Mouse (Mus musculus): Measurements from ENCODE around the gene Efna5.

GRCm38 (mm10) chr17:62702020-62702814 lies 178.9 kb downstream of the Efna5 start:
- TF ChIP-seq POLR2A (IDR thresholded peaks at IDR 0.05; ENCODE audit: low read depth, low read length) (no peak), CTCF (conservative IDR thresholded peaks at IDR 0.05; ENCODE audit: insufficient read depth, insufficient read length, low read depth, low read length) (no peak)
